Mouse (Mus musculus): ENCODE data around the gene Rnf183.
A peak's percentile ranks its signal among the peaks of the same experiment; 100 is the strongest.

Rnf183 gene

GRCm38 (mm10) chr4:62431522-62431921 is 3.5 kb downstream of the Rnf183 start:
- peak; percentile 63 for DNase-seq (ENCODE audit: low read depth, low spot score)

DNA sequence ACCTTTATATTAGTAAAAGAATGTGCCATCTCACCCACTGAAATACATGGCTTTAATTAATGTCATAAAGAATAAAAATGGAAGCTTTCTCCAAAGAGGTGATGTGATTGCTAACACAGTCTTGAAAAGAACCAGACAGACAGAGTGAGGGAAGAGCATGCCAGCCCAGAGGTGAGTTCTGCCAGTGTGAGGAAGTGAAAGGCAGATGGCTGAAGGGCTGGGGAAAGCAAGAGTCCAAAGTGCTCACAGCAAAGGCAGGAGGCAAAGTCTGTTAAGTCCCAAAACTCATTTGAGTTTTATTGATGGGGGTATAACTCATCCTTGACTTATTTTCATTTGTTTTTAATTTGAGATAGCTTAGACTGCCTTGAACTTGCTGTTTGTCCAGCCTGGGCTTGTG is 4.4 kb downstream of the Rnf183 start:
- DNase-seq (ENCODE audit: low read depth, low spot score), result no peak

DNA sequence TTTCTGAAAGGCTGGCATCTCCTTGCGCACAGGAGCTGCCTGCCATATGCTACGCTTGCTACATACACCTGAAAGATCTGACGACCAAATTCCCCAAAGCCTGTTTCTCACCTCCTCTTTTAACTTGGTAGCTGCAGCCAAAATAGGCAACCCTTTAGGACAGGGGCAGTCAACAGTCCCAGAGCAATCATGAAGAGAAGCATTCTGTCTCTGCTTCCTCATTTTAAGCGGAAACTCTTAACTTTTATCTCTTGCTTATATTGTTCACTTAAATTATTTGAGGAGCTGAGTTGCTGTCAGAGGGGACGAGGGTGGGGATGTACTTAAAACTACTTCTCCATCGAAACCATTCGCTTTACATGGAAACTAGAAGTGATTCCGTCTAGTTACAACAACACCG is 5.4 kb downstream of the Rnf183 start:
- DNase-seq (ENCODE audit: low read depth, low spot score), result no peak

- DNase-seq (ENCODE audit: low read depth, low spot score), result no peak
Measured at GRCm38 (mm10) chr4:62427978-62428758, 6.9 kb downstream of the Rnf183 start.

GRCm38 (mm10) chr4:62425891-62426290 is 9.2 kb downstream of the Rnf183 start:
- DNase-seq (ENCODE audit: low read depth, low spot score), result no peak

DNA sequence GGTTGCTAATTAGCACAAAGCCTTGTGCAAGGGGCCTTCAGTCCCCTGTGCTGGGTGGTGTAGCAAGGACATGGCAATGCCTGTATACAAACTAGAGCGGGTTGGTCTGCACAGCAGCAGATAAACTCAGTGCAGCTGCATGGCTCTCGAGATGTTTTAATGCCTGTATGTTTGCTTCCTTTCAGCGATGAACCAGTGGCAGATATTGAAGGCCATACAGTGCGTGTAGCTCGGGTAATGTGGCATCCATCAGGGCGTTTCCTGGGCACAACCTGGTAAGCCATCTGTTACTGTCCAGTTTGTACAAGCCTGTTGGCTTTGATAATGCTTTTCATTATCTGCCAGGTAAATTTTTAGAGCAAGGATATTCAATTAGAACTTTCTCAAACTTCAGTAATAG is 16.0 kb downstream of the Rnf183 start:
- no peak for DNase-seq (ENCODE audit: low read depth, low spot score)

GRCm38 (mm10) chr4:62418448-62418847 is 16.6 kb downstream of the Rnf183 start:
- no peak for DNase-seq (ENCODE audit: low read depth, low spot score)

- no peak for DNase-seq (ENCODE audit: low read depth, low spot score)
Measured at GRCm38 (mm10) chr4:62411606-62412005, 23.4 kb downstream of the Rnf183 start.

- DNase-seq (ENCODE audit: low read depth, low spot score), result no peak
Measured at GRCm38 (mm10) chr4:62410325-62410724, 24.7 kb downstream of the Rnf183 start.

- no peak for DNase-seq (ENCODE audit: low read depth, low spot score)
Measured at GRCm38 (mm10) chr4:62409615-62410014, 25.4 kb downstream of the Rnf183 start.

- DNase-seq (ENCODE audit: low read depth, low spot score), result peak; percentile 100
Measured at GRCm38 (mm10) chr4:62408601-62409282, 26.3 kb downstream of the Rnf183 start, which contains the start of the genes Cdc26 and Prpf4. Gene Cdc26 (minus strand): TSS chr4:62408642. Gene Prpf4 (plus strand): TSS chr4:62408797.

GRCm38 (mm10) chr4:62407730-62408582 is 27.1 kb downstream of the Rnf183 start:
- peak; percentile 70 for DNase-seq (ENCODE audit: low read depth, low spot score)

- no peak for DNase-seq (ENCODE audit: low read depth, low spot score)
Measured at GRCm38 (mm10) chr4:62406133-62406532, 28.9 kb downstream of the Rnf183 start.

- DNase-seq (ENCODE audit: low read depth, low spot score), result peak; percentile 94
Measured at GRCm38 (mm10) chr4:62398956-62399355, 36.1 kb downstream of the Rnf183 start.

- DNase-seq (ENCODE audit: low read depth, low spot score), result no peak
Measured at GRCm38 (mm10) chr4:62397616-62398365, 37.3 kb downstream of the Rnf183 start.

DNA sequence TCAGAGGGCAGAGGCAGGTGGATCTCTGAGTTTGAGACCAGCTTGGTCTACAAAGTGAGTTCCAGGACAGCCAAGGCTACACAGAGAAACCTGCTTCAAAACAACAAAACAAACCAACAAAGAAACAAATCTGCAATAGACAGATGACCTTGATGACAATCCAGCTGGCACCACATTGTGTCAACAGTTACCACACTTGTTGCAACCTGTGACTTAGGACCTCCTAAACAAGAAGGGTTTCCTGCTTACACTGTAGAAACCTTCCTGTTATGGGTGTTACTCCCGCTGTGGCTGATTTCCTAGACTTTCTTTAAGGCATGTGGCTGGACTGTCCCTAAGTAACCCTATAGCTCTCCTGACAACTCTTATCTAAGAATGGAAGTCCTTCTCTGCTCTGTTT is 39.2 kb downstream of the Rnf183 start:
- DNase-seq (ENCODE audit: low read depth, low spot score), result no peak

DNA sequence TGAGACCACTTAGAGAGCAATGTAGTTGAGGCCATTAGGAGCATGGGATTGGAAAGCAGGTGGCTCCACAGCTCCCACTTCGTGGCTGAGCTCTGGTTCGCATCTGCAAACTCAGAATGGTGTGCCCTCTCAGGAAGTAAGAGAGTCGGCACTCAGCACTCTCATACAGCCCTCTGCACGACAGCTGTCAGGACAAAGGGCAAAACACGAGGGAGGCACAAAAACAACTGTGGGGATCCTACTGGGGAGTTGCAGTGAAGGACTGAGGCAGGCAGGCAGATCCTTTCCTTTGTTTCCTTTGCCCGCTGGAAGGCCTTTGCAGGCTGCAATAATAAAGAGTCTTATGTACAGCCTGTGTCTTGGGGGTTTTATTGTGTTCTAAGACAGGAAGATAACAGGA is 41.6 kb downstream of the Rnf183 start:
- DNase-seq (ENCODE audit: low read depth, low spot score), result no peak

DNA sequence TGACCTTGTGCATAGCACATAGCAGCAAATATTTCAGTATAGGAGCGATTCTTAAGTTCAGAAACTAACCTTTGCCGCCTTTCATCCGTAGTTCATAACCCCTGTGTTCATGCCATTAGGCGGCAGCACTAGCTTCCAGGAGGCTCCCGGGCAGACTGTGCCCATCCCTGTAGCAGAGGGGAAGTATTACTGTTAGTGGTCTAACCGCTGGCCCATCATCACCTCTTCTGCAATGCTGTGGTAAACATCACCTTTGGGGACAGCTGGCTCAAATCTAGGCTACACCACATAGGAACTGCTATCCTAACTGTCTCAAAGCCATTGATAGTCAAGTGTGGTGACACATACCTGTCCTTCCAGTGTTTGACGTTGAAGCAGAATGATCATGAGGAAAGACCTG is 43.2 kb downstream of the Rnf183 start:
- DNase-seq (ENCODE audit: low read depth, low spot score), result no peak

- no peak for DNase-seq (ENCODE audit: low read depth, low spot score)
Measured at GRCm38 (mm10) chr4:62389592-62390512, 45.2 kb downstream of the Rnf183 start.

DNA sequence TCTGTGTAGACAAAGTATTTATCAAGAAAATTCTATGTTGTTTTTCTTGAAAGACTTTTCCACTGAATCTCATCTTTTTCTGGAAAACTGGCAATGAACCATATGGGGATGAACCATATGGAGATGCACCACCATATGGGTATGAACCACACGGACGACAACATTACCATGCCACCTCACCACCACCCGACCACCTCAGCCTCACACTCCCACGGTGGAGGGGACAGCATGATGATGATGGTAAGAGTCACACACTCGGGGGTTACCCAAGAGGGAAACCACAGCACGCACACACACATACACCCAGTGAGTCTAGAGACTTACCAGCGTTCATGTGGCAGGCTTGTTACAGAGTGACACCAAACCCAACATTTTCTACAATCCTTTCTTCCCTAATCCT is 49.6 kb downstream of the Rnf183 start:
- no peak for DNase-seq (ENCODE audit: low read depth, low spot score)
